Mouse (Mus musculus) erythroid progenitor cell, adult 5-6 weeks (primary cell): ENCODE measurements at regions not wholly inside any gene's neighbourhood (a gene's known extent, or its start where the extent isn't known, plus 50 kb on each side); places are given as distances from the start of the nearest gene placed in this dataset.

Experiments used
- ATAC-seq: replicated peaks from 2 replicates; pipeline ENCODE4 v1.8.0; 2016; ENCODE audit warnings: moderate number of reproducible peaks, mild to moderate bottlenecking, moderate TSS enrichment, inconsistent platforms; ENCODE audit not compliant: poor library complexity, low FRiP score, severe bottlenecking

DNA sequence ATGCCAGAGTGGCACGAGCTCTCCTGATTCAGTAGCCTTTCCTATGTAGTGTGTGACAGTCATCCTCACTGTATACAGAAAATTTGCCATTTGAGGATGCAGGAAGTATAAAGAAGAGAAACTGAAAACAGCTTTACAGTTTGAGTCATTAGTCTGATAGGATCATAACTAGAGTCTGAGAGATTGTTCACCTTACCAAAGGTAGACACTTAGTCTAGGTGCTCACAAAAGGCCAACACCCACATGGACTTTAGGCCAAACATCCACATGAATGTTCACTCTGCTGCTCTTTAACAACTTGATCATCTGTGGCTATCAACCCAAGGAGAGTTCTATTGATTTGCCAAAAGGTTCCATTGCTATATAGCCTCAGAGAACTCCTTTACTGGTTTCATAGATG, 547.2 kb downstream of the Tns1 start:
- no peak for ATAC-seq

DNA sequence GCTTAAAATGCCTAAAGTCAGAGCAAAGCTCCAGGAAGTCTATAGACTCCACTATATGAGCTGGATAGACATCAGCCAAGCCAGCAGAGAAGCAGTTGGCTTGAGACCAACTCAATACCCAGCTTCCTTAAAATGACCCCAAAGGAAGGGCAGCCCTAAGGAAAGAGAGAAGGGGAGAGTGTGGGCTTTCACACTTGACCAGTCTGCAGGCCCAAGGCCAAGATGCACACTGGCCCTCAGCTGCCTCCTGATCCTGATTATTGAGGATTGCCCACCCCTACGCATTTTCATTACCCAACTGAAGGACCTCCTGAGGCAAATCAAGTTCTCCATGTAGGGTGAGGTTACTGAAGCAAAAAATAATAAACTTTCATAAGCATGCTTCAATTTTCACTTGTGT, 548.6 kb downstream of the Tns1 start:
- no peak for ATAC-seq

GRCm38 (mm10) chr1:73570944-73571343, 553.3 kb downstream of the Tns1 start:
- ATAC-seq, result no peak

GRCm38 (mm10) chr1:73566770-73567169, 551.1 kb upstream of the Tnp1 start:
- ATAC-seq, result no peak

DNA sequence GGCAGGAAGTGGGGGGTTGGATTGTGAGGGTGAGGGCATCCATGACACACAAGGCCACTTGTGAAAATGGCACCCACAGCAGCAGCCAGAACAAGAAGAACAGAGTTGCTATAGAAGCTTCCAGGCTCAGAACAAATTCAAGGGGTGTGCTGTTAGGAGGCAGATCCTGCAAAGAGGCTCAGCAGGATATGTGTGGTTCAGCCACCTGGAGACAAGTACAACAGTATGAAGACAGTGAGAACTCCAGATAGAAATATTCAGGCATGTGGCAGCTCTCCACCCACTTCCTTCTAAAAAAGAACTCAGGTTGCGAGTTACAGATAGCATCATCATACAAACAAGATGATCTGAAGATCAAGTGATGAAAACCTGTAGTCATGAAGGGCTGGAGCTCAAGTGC, 544.9 kb upstream of the Tnp1 start:
- no peak for ATAC-seq

GRCm38 (mm10) chr1:73547877-73548276, 532.2 kb upstream of the Tnp1 start:
- no peak for ATAC-seq

DNA sequence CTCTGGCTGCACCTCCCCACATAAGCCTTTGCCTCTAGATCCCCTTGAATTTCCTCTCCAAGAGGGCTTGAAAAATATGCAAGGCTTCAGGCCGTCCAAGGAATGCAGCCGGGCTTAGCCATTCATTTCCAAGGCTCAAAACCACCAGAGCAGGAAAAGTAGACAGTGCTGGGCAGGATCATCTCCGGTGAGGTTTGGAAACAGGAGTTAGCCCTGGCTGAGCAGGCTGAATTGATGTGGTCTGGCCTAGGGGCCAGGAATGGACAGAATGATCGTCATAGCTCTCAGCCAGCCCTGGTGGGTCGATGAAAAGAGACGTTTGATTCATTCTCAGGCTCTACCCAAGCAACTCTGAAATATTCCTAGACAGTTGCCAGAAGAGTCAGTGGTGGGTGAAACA, 529.7 kb upstream of the Tnp1 start:
- no peak for ATAC-seq

DNA sequence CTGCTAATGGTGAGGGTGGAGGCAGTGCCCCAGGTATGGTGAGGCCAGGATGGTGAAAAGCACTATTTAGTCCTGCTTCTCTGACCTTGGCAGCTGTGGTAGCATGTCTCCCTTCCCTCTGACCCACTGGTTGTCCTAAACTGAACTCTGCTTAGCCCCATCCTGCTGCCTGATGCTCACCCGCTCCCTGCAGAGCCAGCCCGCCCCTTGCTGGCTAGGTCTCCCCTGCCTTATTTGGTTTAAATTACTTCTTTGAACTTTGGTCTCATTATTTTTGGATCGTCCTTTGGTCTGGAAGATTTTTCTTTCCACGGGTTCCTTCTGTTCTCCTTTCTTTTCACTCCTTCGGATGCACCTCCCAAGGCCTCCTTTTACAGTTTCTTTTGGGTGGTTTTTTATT, 525.7 kb upstream of the Tnp1 start:
- ATAC-seq, result no peak

- no peak for ATAC-seq
Observed at GRCm38 (mm10) chr1:73538420-73538871, 522.7 kb upstream of the Tnp1 start.

- no peak for ATAC-seq
Observed at GRCm38 (mm10) chr1:73535726-73536265, 520.1 kb upstream of the Tnp1 start.

DNA sequence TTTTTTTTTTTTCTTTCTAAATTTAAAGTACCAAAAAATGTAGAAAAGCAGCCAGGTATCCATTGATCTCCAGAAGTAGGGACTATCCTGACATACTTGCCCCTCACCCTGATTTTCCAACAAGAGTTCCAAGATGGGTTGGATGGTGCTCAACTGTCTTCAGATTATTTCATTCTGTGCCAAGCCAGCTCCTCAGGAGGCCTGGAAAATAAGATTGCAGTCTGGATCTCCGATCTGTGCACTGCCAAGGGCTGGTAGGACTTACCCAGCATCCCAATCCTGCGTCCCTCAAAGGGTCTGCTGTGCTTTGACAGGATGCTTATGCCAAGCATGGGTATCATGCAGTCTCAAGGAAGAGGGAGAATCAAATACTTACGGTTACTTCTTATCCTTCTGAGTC, 517.8 kb upstream of the Tnp1 start:
- no peak for ATAC-seq

- no peak for ATAC-seq
Observed at GRCm38 (mm10) chr1:73532316-73532715, 516.6 kb upstream of the Tnp1 start.

- no peak for ATAC-seq
Observed at GRCm38 (mm10) chr1:73531831-73532230, 516.1 kb upstream of the Tnp1 start.

GRCm38 (mm10) chr1:73530326-73530725, 514.6 kb upstream of the Tnp1 start:
- ATAC-seq, result no peak

- ATAC-seq, result no peak
Observed at GRCm38 (mm10) chr1:73528623-73529022, 512.9 kb upstream of the Tnp1 start.

DNA sequence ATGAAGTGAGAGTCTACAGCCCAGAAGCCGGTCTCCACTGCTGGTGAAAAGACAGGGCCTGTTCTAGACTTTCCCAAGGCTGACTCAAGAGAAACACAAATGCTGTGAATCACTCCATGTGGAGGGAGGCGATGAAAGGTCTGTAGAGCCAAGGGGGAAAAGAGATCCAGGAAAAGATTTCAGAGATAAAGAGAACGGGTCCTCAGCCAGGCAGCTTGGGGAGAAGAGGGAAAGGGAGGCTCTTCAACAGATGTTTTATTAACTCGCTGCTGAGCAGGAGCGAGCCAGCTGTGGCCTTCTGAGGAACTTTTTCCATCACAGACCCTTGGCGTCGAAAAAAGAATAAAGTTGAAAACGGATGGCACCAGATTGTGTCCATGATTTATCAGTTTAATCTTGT, 500.7 kb upstream of the Tnp1 start:
- no peak for ATAC-seq

- no peak for ATAC-seq
Observed at GRCm38 (mm10) chr1:73515781-73516180, 500.1 kb upstream of the Tnp1 start.

DNA sequence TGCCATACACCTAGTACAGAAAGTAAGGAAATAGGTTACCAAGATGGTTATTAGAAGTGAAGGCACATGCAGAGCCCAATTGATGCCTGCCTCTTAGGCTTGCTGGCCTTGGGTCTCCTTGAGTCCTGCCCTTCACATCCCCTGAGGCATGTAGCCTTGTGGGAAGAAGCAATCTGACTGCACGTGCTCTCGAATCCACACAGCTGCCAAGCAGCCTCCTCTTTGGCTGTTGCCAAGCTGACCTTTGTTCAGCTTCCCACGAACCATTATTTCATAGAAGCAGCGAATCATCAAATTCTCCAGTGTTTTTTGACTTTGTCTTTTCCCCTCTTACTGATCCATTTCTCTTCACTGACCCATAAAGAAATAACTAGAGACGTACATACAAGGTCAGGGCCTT, 498.1 kb upstream of the Tnp1 start:
- no peak for ATAC-seq

DNA sequence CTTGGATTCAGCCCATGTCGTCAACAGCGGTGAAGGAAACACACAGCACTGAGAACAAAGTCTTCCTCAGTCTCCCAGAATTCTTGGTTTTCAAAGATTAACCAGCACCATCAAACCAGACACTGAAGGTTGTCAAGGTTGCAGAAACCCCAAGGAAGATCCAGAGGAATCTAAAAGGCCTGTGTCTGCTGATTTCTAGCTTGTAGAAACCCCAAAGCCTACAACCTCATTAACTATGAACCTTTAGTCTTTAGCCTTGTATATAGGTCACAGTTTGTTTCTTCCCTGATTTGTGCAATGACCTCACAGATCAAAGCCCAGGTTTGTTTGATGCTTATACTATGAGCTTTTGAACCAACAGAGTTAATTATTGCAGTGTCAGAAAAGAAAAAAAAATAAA, 497.1 kb upstream of the Tnp1 start:
- ATAC-seq, result no peak

DNA sequence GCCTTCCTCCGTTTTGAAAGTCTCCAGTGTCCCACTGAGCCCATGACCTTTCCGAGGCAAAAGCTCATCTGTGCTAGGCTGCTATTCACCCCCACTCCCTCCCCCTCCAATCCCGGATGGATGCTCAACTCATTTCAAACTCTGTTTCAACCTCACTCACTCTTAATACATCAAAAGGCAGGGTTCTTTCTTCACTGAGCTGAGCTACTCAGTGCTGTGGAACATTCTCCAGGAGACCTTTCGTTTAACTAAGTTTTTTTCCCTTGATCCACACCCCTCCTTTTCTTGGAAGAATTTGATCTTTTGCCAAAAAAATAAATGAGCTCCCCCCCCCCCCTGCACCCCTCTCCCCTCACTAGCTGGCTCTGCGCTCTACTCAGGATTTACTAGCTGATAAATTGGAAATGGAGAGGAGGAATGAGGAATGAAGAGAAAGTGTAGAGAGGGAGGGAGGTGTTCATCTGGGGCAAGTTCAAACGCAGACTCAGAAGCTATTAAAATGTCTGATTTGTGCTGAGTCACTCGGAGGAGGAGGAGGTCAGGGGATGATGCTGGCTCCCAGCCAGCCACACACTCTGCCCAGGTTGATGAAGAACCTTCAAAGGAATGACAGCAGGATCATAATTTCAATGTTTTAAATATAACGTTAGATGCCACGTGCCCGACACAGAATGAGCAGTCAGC, 491.5 kb upstream of the Tnp1 start:
- no peak for ATAC-seq

DNA sequence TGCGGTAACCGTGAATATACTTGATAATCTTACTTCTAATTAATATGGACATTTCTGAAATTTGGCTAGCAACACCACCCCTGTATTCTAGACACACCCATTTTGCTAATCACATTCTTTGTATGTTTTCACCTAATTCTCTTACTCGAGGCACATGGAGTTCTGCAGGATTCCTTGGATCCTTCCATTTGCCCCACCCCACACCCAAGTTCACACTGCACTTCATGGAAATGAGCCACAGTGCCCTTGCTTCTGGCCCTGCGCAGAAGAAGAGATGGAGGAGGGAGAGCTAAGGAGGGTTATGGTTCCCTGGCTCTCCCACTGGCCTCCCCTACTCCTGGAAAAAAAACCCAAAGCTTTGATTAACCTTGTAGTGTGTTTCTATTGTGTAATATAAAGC, 487.9 kb upstream of the Tnp1 start:
- no peak for ATAC-seq

GRCm38 (mm10) chr1:73500671-73501070, 485.0 kb upstream of the Tnp1 start:
- no peak for ATAC-seq
